Mouse (Mus musculus) C2C12 (cell line): ENCODE measurements around the gene Gm42372. TPM values are rescaled to one million over a fixed set of nuclear protein-coding genes. Genes with fewer than 3 reads are reported as not detected.

Experiments used
- H3K27me3 ChIP-seq: one replicate; pipeline ENCODE4 v1.6.1; 2011; ENCODE audit not compliant: control insufficient read depth, insufficient read depth, insufficient read length
- H3K36me3 ChIP-seq: one replicate; pipeline ENCODE4 v1.6.1; 2011; ENCODE audit not compliant: control insufficient read depth, insufficient read depth
- H3K4me3 ChIP-seq: one replicate; pipeline ENCODE4 v1.5.1; 2011; ENCODE audit warnings: mild to moderate bottlenecking, control low read depth; ENCODE audit not compliant: poor library complexity, insufficient read depth, severe bottlenecking
- H3K79me2 ChIP-seq: one replicate; pipeline ENCODE4 v1.6.1; 2011; ENCODE audit not compliant: control insufficient read depth, insufficient read depth
- H3K79me3 ChIP-seq: one replicate; pipeline ENCODE4 v1.6.1; 2011; ENCODE audit warnings: low read depth, control low read depth
- H3ac ChIP-seq: one replicate; pipeline ENCODE3; 2011; ENCODE audit warnings: low read depth; ENCODE audit not compliant: control insufficient read depth, insufficient read length
- CEBPB ChIP-seq: IDR thresholded peaks from one replicate; pipeline ENCODE4 v1.6.1; 2011; ENCODE audit warnings: low read depth, mild to moderate bottlenecking, control low read depth, moderate library complexity
- CTCF ChIP-seq: IDR thresholded peaks from one replicate; pipeline ENCODE4 v1.5.1; 2011; ENCODE audit not compliant: control insufficient read depth, insufficient read depth, insufficient read length
- FOSL1 ChIP-seq: IDR thresholded peaks from one replicate; pipeline ENCODE4 v1.8.0; 2011; ENCODE audit warnings: mild to moderate bottlenecking, low read length; ENCODE audit not compliant: poor library complexity, insufficient read depth, severe bottlenecking
- MAX ChIP-seq: IDR thresholded peaks from one replicate; pipeline ENCODE4 v1.6.1; 2011; ENCODE audit warnings: mild to moderate bottlenecking, control low read depth
- MYOD1 ChIP-seq: IDR thresholded peaks from one replicate; pipeline ENCODE4 v1.6.1; 2011; ENCODE audit warnings: low read depth; ENCODE audit not compliant: control insufficient read depth, insufficient read length
- MYOG ChIP-seq: IDR thresholded peaks from one replicate; pipeline ENCODE4 v1.6.1; 2011; ENCODE audit not compliant: control insufficient read depth, insufficient read length; ENCODE audit errors: extremely low read depth
- USF1 ChIP-seq: IDR thresholded peaks from one replicate; pipeline ENCODE4 v1.6.1; 2011; ENCODE audit warnings: low read depth, mild to moderate bottlenecking, control low read depth, moderate library complexity
- polyA plus RNA-seq: library from polyadenylated mRNA; unstranded; fragments of >200 nt; fragmentation: generic; extraction: Trizol; gene quantifications from one replicate; pipeline ENCODE4 v1.2.1, GENCODE M21; 2012; ENCODE audit warnings: missing spikeins

The Gm42372 gene
- polyA plus RNA-seq, 1 experiment = not detected

DNA sequence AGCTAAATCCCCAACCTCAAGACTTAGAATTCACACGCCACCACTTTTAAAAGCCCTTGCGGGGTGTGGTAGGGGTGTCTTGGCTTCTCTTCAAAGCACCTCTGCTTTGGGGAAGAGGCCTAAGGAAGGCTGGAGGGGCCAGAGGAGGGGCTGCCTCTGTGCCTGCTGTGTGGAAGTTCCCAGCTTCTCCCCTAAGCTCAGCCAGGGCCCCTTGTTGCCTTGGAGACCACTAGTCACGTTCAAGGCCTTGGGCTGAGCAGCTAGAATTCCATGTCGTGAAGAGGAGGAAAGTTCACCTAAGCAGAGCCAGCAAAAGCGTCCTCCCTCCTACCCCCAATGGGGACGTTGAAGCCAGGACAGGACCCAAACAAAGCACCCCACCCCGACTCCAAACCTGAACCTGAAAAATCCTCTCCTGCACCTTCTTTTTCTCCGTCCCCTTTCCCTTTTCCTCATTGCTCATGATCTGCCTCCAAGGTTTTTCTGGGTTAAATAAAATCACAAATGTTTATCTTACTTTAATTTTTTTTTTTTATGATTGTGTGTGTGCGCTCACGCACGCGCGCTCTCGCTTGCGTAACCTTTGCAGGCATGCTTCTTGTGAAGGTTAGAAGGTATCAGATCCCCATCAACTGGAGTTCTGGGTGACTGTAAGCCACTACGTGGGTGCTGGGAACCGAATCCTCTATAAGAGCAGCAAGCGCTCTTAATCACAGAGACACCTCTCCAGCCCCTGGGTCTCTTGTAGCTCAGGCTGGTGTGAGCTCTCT, 9.0 kb downstream of the Gm42372 start:
- no peak overlapping the region for H3K4me3 ChIP-seq

DNA sequence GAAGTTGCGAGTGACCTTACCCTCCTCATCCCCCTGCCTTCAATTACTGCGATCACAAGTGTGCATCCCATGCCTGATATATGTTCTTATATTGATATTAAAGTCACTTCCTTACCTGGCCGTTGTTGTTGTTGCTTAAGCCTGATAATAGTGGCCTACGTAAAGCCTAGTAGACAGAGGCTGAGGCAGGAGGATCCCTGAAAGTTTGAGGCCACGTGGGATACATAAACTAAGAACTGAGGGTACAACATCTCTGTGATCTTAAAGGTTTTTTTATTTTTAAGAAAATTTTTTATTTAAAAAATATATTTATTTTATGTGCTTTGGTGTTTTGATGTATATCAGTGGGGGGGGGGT, 9.5 kb downstream of the Gm42372 start, which contains the start of gene Ccdc8:
TSS of gene Ccdc8 (plus strand) at position 258 of the 357 bp plus-strand sequence.
- H3K4me3 ChIP-seq = no peak within 1 kb of the TSS
- no peaks in the 10 kb centered on the region for H3K36me3 ChIP-seq
- TF ChIP-seq USF1 = no peak
- TF ChIP-seq FOSL1 = no peak
- no peak for TF ChIP-seq CEBPB
- no peak for TF ChIP-seq MAX
- no peak for TF ChIP-seq MYOD1
- no peak for TF ChIP-seq CTCF
- no peak for TF ChIP-seq MYOG
- H3K79me2 ChIP-seq = no peaks in the 10 kb centered on the region
- no peak within 1 kb of the TSS for H3ac ChIP-seq
- H3K79me3 ChIP-seq = no peaks in the 10 kb centered on the region
- H3K27me3 ChIP-seq = no peaks in the 10 kb centered on the region

More for the DNA sequence above, 9.0 kb downstream of the Gm42372 start:
- no peak for TF ChIP-seq CEBPB
- no peak for TF ChIP-seq MYOG
- TF ChIP-seq MAX = no peak
- no peak for TF ChIP-seq MYOD1
- no peak for TF ChIP-seq FOSL1
- TF ChIP-seq USF1 = no peak
- TF ChIP-seq CTCF = no peak
- Histone ChIP-seq H3K79me3 (no peaks in the 10 kb centered on the region), H3ac (no peak overlapping the region), H3K79me2 (no peaks in the 10 kb centered on the region), H3K27me3 (no peaks in the 10 kb centered on the region), H3K36me3 (no peaks in the 10 kb centered on the region)

DNA sequence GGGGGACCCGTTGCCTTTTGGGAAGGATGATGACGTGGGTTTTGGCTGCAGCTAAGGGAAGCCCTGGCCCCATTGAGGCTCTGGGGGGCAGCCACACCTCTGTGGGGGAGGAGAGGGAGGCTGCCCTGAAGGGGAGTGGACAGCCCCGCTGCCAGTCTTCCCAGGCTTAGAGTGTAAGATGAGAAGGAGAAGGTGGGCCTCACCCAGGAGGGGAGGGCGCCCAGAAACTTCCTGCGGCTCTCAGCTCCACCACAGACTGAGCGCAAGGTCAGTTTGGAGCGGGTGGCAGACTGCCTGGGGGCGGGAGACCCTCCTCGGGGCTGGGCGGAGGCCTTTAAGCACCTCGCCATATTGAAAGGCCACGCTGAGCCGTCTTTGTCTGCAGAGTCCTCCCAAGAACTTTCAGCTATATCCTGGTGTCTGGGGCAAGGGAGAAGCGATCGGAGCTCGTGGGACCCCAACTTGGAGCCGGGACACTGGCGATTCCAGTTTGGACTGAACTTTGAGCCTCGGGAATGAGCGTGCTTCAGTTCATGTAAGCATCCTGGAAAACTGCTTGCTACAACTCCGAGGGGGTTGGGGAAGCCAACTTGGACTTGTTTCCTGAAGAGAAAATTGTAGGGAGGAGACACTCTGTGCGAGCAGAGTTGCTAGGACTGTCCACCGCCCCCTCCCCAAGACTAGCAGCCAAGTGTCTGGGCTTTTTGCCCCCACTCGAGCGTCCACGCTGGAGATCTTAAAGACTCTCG, 10.9 kb downstream of the Gm42372 start:
- Histone ChIP-seq H3K27me3 (no peaks in the 10 kb centered on the region), H3K36me3 (no peaks in the 10 kb centered on the region), H3ac (peak overlapping the region; percentile 68), H3K4me3 (peak overlapping the region; percentile 36), H3K79me2 (no peaks in the 10 kb centered on the region), H3K79me3 (no peaks in the 10 kb centered on the region)
- TF ChIP-seq MAX (no peak), MYOG (no peak), CTCF (no peak), USF1 (no peak), MYOD1 (no peak), FOSL1 (no peak), CEBPB (no peak)

DNA sequence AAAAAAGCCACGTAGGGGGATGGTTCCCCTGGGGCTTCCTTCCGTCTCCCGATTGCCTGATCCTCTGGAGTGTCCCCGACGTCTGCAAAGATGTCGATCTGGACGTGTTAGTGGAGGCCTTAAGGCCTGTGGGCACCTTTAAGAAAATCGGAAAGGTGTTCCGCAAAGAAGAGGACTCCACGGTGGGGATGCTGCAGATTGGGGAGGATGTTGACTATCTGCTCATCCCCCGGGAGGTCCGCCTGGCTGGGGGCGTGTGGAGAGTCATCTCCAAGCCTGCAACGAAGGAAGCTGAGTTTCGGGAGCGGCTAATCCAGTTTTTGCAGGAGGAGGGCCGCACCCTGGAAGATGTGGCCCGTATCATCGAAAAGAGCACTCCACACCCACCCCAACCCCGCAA, 11.5 kb downstream of the Gm42372 start:
- no peak for TF ChIP-seq FOSL1
- TF ChIP-seq MYOG = no peak
- TF ChIP-seq MYOD1 = no peak
- no peak for TF ChIP-seq MAX
- TF ChIP-seq USF1 = no peak
- no peak for TF ChIP-seq CEBPB
- no peak for TF ChIP-seq CTCF
- no peaks in the 10 kb centered on the region for H3K27me3 ChIP-seq
- H3ac ChIP-seq = peak overlapping the region; percentile 68
- H3K79me3 ChIP-seq = no peaks in the 10 kb centered on the region
- H3K36me3 ChIP-seq = no peaks in the 10 kb centered on the region
- no peaks in the 10 kb centered on the region for H3K79me2 ChIP-seq
- H3K4me3 ChIP-seq = peak overlapping the region; percentile 36

DNA sequence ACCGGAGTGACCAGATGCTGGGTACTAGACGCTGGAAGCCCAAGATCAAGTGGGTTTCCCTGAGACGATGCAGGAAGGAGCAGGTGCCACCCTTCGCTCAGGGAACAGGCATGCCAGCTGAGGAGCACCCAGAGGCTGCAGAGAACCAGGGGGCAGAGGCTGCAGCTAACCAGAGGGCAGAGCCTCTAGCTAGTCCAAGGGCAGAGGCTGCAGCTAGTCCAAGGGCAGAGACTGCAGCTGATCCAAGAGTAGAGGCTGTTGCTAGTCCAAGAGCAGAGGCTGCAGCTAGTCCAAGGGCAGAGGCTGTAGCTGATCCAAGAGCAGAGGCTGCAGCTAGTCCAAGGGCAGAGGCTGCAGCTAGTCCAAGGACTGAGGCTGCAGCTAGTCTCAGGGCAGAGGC, 12.5 kb downstream of the Gm42372 start:
- H3K27me3 ChIP-seq = no peaks in the 10 kb centered on the region
- H3K79me3 ChIP-seq = no peaks in the 10 kb centered on the region
- no peaks in the 10 kb centered on the region for H3K36me3 ChIP-seq
- no peak overlapping the region for H3ac ChIP-seq
- H3K4me3 ChIP-seq = no peak overlapping the region
- H3K79me2 ChIP-seq = no peaks in the 10 kb centered on the region
- no peak for TF ChIP-seq CEBPB
- TF ChIP-seq MAX = no peak
- no peak for TF ChIP-seq MYOD1
- TF ChIP-seq USF1 = no peak
- TF ChIP-seq MYOG = no peak
- no peak for TF ChIP-seq CTCF
- no peak for TF ChIP-seq FOSL1
